Mouse (Mus musculus): Measurements from ENCODE around the gene Rala.

- TF ChIP-seq POLR2A (IDR thresholded peaks at IDR 0.05; ENCODE audit: insufficient read depth, low read depth, low read length) (no peak), CTCF (IDR thresholded peaks at IDR 0.05) (no peak)
Observed at GRCm38 (mm10) chr13:17901474-17901873, 42.6 kb downstream of the Rala start.
